Comparison of ENCODE assay signal across 7 mouse cellular contexts in genomic region chr13:23401683-23402527, GRCm38 (mm10). TPM values are rescaled to one million over a fixed set of nuclear protein-coding genes. Genes with fewer than 3 reads are reported as not detected.
DNase-seq lines count a peak whose midpoint lies in the region; ATAC-seq lines count a peak whose summit lies in the region.

No protein-coding gene starts in this region.

- peak overlapping the region; percentile 49 for H3K9ac ChIP-seq in intestine, embryonic 15.5 days
- peak overlapping the region; percentile 47; the same call in 1 of the 2 replicates for H3K9ac ChIP-seq in midbrain, embryonic 12.5 days (replicated peaks)

- peaks cover 8% of the 10 kb centered on the region for H3K27me3 ChIP-seq in intestine, embryonic 15.5 days (replicated peaks)
- peaks cover 5% of the 10 kb centered on the region; the same call in 1 of the 2 replicates for H3K27me3 ChIP-seq in limb, embryonic 10.5 days (ENCODE audit: low read depth, poor library complexity, severe bottlenecking)
- peaks cover 31% of the 10 kb centered on the region for H3K27me3 ChIP-seq in midbrain, embryonic 12.5 days

- no peaks in the 10 kb centered on the region for H3K9me3 ChIP-seq in intestine, embryonic 15.5 days
- no peaks in the 10 kb centered on the region for H3K9me3 ChIP-seq in limb, embryonic 10.5 days (replicated peaks)
- no peaks in the 10 kb centered on the region for H3K9me3 ChIP-seq in midbrain, embryonic 12.5 days

- peak; percentile 66 for DNase-seq in adrenal gland, adult 8-10 months
- DNase-seq in embryo, embryonic 11.5 days (ENCODE audit: low read depth, low spot score), result peak; percentile 98
- DNase-seq in gastrocnemius, postnatal 36 days, result peak; percentile 53 to 68
- DNase-seq in limb, embryonic 10.5 days (ENCODE audit: low spot score), result peak; percentile 84
- peak; percentile 40 to 77 for DNase-seq in spleen, adult 18-20 months

- H3K4me1 ChIP-seq in intestine, embryonic 15.5 days (replicated peaks), result no peaks in the 10 kb centered on the region
- peaks cover 12% of the 10 kb centered on the region for H3K4me1 ChIP-seq in limb, embryonic 10.5 days
- H3K4me1 ChIP-seq in midbrain, embryonic 12.5 days, result peaks cover 6% of the 10 kb centered on the region; the same call in 1 of the 2 replicates

- 7% methylated on average over 19 of the region's 19 CpGs for WGBS in intestine, embryonic 15.5 days
- WGBS in limb, embryonic 10.5 days, result under 1% methylated on average over 19 of the region's 19 CpGs
- 2% methylated on average over 19 of the region's 19 CpGs for WGBS in midbrain, embryonic 12.5 days

- peak overlapping the region; percentile 40 for H3K4me3 ChIP-seq in intestine, embryonic 15.5 days (replicated peaks)
- peak overlapping the region; percentile 59 for H3K4me3 ChIP-seq in limb, embryonic 10.5 days
- peak overlapping the region; percentile 37 for H3K4me3 ChIP-seq in midbrain, embryonic 12.5 days

- peak; percentile 73 for ATAC-seq in intestine, embryonic 15.5 days
- peak; percentile 82 for ATAC-seq in midbrain, embryonic 12.5 days (ENCODE audit: low FRiP score, low read depth)

- intact Hi-C loops in gastrocnemius, postnatal 36 days (cut with DNase I), result loop anchor here (1.0 kb wide), 1 partner anchor 9 kb away; no protein-coding TSS in a partner anchor

- no peak overlapping the region for H3K27ac ChIP-seq in intestine, embryonic 15.5 days
- H3K27ac ChIP-seq in limb, embryonic 10.5 days, result peak overlapping the region; percentile 77
- no peak overlapping the region for H3K27ac ChIP-seq in midbrain, embryonic 12.5 days (replicated peaks)

- peak overlapping the region; percentile 66 for H3K4me2 ChIP-seq in intestine, embryonic 15.5 days (replicated peaks)
- H3K4me2 ChIP-seq in midbrain, embryonic 12.5 days (replicated peaks), result peak overlapping the region; percentile 53

- no peaks in the 10 kb centered on the region for H3K36me3 ChIP-seq in intestine, embryonic 15.5 days
- H3K36me3 ChIP-seq in limb, embryonic 10.5 days, result no peaks in the 10 kb centered on the region
- H3K36me3 ChIP-seq in midbrain, embryonic 12.5 days, result no peaks in the 10 kb centered on the region

RNA-seq across cellular contexts. Expression of gene Abt1, which starts 21.8 kb away (rescaled TPM):
- 1 to 10 TPM; 6.5 to 7.8 (median 7.1) TPM for total RNA-seq in adrenal gland, adult 8-10 months (2022)
- total RNA-seq in gastrocnemius, postnatal 36 days (2021), result 1 to 10 TPM; 3.2 to 3.3 TPM
- 11.2 TPM in 2 replicates for polyA plus RNA-seq in intestine, embryonic 15.5 days (2015; fragmentation: Nextera tagmentation; extraction: Ambion mirVana)
- polyA plus RNA-seq in limb, embryonic 10.5 days (2016; fragmentation: Nextera tagmentation; extraction: Ambion mirVana), result 16.9 and 17.1 TPM in 2 replicates
- 10.1 and 12.3 TPM in 2 replicates for polyA plus RNA-seq in midbrain, embryonic 12.5 days (2016; fragmentation: Nextera tagmentation; extraction: Ambion mirVana)

RNA-seq across cellular contexts. Expression of gene Zfp322a, which starts 32.9 kb away (rescaled TPM):
- 10 to 100 TPM; 20.0 to 26.5 (median 23.6) TPM for total RNA-seq in adrenal gland, adult 8-10 months (2022)
- 10 to 100 TPM in 1 of 2 experiments, 1 to 10 TPM in 1; 8.4 to 11.1 TPM for total RNA-seq in gastrocnemius, postnatal 36 days (2021)
- 34.5 and 40.5 TPM in 2 replicates for polyA plus RNA-seq in intestine, embryonic 15.5 days (2015; fragmentation: Nextera tagmentation; extraction: Ambion mirVana)
- 55.7 and 69.0 TPM in 2 replicates for polyA plus RNA-seq in limb, embryonic 10.5 days (2016; fragmentation: Nextera tagmentation; extraction: Ambion mirVana)
- 66.1 and 66.9 TPM in 2 replicates for polyA plus RNA-seq in midbrain, embryonic 12.5 days (2016; fragmentation: Nextera tagmentation; extraction: Ambion mirVana)
